Mouse (Mus musculus): Measurements from ENCODE around the gene Pms1.

Pms1 gene

GRCm38 (mm10) chr1:53194536-53194935, 102.3 kb downstream of the Pms1 start:
- no peak for DNase-seq

GRCm38 (mm10) chr1:53191234-53191633, 105.6 kb downstream of the Pms1 start:
- DNase-seq = no peak

- no peak for DNase-seq
Observed at GRCm38 (mm10) chr1:53189620-53190019, 107.2 kb downstream of the Pms1 start.

GRCm38 (mm10) chr1:53187536-53187935, 109.3 kb downstream of the Pms1 start, which contains the start of gene 1700019A02Rik:
Gene 1700019A02Rik (minus strand): TSS chr1:53187636.
- DNase-seq = no peak

GRCm38 (mm10) chr1:53186301-53186700, 110.5 kb downstream of the Pms1 start:
- DNase-seq = no peak

GRCm38 (mm10) chr1:53157715-53158114, 139.1 kb downstream of the Pms1 start:
- DNase-seq = no peak

Measured in cerebellum, adult 11 months (tissue).